Mouse (Mus musculus): ENCODE measurements around the gene Siah1b.

The Siah1b gene

DNA sequence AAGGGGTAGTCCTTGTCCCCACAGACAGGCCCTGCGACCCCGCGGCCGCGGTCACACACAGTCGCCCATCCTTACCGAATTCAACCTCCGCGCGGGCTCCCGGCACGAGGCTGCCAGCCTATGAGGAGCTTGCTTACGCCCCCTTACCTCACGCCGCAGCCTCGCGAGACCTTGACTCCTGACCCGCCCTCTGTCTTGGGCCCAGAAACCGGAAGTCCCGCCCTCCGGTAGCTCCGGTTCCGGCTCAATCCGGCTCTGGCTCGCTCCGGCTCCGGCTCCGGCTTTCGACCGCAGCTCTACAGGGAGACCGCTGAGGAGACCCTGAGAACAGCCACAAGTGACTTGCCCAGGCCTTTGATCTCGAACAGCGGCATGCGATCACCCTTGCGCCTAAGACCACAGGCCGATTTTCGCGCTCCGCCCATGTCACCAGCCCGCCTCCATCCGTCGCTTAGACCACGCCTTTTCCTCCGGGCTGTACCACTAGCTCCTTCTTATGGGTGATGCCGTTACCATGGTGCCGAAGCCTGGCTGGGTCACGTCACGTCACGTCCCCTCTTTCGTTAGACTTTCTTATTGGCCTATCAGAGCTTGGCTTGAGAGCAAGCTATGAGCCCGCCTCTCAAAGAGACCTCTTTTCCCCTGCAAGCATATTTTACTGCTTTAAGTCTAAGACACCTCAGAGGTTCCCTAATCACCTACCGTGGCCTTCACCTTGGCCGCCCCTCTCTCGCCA is at the start of gene Siah1b:
Siah1b (minus strand) TSS at position 454 of the 736 bp plus-strand sequence.
- DNase-seq = peak; percentile 91

DNA sequence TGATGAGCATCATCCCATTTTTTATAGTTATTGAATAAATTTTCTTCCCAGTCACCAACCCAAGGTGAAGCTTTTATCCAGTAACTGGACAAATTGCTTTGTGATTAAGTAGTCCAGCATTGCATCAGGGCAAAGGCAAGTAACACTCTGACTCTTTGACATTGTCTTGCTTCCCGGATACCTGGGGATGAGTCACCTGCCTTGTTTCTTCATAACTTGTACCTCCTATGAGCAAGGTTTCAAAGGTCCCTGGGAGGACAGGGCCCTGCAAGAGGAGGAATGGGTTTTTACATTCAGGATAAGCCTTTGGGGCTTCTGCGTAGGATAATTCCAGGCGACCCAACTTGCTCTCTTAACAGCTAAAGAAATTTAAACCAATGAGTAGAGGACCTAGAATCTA is 47.6 kb upstream of the Siah1b start:
- no peak for DNase-seq

DNA sequence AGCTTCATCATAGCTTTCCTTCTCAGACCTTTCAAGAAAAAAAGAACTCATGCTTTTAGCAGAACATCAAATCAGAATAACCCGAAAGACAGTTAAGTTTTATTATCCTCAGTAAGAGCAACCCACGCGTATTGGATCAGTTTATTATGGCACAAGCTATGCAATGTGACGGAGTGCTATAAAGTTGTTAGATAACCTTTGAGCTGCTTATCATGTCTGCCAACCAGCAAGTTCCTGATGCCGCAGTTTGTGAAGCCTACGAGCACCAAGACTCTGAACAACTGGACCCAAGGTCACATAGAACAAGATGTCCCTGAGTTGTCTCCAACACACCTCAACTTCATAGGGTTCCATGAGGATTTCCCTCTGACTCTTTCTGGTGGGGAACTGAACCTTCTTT is 37.5 kb upstream of the Siah1b start:
- no peak for DNase-seq

DNA sequence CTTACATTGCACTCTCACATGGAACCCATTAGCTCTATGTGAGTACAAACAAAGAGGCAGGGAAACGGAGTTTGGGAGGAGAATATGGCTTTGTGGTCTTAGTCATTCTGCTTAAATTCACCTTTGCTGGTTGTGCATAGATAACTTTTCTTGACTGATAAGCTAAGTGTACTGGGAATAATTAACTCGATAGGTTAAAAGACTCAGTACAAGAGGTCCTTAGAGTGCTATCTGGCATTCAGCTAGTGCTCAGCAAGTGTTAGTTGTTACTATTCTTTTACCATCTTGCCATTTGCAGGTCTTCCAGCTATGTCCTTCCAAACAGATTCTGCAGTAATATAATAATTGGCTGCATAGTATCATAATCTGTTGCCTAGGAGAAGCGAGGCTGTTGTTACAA is 34.9 kb upstream of the Siah1b start:
- DNase-seq = no peak

DNA sequence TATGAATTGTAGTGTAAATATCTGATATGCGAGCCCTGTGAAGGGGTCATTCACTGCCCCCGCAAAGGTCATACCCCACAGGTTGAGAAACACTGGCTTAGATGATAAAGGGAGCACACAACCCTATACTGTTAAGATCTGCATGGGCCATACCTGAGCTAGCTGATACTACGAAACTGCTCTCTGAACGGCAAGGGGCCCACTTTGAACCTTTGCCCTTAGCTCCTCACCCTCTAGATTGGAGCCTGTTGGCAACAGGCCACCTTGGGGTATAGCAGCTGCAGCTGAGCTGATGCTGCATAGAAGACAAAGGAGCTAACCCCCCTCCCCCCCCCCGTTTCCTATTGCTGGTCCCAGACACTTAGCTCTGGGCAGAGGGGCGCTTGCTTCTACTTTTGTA is 26.4 kb upstream of the Siah1b start:
- DNase-seq = no peak

DNA sequence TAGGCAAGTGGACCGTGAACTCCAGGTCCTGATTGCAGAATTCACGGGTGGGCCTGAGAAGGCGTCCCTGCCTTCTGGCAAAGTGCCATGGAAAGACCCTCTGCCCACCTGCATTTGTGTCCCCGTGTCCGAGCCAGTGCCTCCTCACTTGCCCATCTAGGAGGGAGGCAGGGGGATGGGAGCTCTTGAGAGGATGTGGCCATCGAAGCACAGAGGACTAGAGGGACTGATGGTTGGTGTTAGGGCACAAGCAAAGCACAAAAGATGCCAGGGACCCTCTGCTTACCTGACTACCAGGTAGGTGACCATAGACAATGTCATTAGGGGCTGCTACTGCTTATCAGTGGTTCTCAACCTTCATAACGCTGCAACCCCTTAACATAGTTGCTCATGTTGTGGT is 25.9 kb upstream of the Siah1b start:
- no peak for DNase-seq

DNA sequence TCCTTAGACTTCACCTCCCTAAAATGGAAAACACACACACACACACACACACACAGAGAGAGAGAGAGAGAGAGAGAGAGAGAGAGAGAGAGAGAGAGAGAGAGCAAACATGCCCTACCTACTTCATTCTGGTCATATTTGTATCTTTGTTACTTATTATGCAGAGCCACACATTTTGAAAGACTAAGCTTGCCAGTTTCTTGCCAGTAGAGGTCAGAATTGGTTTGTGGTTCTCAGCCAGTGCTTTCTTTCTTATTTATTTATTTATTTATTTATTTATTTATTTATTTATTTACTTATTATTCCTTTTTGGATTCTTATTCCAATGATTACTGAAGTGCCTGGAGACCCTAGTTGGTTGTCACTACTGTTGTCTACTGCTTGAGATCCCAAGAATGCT is 25.2 kb upstream of the Siah1b start:
- no peak for DNase-seq

DNA sequence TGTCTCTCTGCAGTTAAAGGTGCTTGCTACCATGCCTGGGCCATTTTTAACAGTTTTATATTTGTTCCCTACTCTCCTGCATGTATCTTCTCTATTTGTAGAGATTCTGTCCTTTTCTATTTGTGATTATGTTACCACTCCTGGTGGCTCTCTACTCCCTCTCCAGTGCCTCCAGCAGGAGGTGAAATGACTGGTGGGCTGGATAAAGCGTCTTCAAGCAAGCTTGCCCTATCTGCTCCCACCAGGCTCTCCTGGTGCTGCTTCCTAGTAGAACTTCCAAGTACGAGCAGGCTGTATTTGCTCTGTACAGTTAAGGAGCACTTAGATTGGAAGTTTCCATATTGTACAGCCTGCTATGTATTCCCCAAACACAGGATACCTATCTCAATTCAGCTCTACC is 19.5 kb upstream of the Siah1b start:
- no peak for DNase-seq

DNA sequence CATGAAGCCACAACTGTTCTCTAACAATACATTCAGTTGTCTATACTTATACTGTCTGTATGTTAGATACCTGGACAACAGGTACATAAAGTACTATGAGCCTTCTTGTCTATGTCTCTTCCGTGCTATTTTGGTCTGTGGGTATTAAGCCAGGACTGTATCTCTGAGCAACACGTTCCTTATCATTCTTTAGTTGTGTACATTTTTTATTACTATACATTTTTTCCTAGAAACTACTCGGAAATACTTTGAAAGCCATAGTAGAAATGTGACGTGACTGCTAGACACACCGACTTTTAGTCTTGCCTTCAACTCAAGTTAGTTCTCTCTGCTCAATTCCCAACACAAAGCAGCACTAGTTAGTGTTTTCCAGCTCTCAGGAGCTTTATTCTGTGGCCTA is 17.1 kb upstream of the Siah1b start:
- no peak for DNase-seq

DNA sequence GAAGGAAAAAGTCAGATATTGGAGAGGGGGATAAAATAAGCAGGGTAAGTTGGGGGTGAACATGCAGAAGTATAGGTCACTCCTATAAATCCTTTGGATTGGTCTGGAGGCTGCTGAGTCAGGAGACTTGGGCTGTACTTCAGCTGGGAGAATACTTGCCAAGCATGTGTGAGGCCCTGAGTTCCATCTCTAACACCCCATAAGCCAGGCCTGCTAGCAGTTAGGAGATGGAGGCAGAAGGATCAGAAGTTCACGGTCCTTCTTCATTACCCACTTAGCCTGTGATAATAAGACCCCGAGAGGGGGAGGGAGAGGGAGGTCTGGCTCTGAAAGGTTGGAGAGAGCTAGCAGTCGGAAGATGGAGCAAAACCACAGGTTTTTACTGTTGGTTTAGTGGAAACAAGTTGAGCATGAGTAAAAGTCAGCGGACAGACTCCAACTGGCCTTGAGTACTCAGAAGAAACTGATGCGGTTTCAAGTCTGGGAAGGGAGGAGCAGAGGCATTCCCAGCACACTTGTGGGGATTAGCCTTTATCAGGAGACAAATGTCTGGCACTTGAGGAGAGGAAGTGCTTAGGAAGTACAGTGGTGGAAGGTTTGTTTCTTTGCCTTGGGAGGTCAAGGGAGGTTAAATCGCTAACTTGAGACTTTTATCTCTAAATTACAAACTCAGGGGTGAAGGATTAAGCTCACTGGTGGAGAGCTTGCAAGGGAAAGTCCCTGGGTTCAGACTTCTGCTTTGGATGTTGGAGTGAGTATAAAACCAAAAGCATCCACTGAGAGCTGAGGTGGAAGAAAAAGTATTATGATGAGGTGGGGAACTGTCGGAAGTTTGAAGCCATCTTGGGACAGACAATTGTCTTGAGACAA is 16.2 kb upstream of the Siah1b start:
- DNase-seq = no peak

DNA sequence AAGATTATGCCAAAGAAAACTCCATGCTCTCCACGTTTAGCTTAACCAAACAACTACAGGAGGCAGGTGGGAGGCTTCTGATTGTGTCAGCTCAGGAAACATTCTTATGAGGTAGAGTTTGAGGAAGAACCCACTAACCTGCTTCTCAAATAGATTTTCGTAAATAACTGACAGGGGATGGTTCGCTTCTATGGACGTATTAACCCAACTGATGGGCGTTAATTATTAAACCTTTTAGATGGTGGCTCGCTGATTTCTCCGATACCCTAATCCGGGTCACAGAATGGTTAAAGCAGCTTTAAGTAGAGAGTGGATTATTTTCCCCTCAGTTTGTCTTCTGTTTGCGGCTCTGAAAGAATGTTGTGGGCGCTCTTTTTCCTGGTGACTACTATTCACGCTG is 13.6 kb upstream of the Siah1b start:
- no peak for DNase-seq

DNA sequence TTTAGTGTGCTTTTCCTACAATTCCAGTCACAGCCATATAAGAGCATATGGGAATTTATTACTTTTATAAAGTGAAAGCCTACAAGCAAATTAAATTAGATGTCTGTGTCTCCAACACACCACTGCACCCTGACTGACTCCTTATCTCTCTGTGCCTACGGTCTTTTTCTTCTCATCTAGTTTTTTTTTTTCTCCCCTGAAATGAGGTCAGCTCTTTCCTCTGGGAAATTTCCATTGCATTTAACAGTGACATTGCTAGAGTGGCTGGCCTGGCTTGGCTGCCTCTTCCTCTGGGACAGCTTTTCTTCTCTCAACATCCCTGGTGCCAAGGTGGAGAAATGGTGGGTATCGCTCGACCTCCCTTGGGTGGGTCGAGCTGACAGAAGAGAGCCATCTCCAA is 12.3 kb upstream of the Siah1b start, which contains the start of gene Cltrn:
Cltrn (plus strand) TSS at position 249 of the 400 bp plus-strand sequence.
- DNase-seq = no peak

DNA sequence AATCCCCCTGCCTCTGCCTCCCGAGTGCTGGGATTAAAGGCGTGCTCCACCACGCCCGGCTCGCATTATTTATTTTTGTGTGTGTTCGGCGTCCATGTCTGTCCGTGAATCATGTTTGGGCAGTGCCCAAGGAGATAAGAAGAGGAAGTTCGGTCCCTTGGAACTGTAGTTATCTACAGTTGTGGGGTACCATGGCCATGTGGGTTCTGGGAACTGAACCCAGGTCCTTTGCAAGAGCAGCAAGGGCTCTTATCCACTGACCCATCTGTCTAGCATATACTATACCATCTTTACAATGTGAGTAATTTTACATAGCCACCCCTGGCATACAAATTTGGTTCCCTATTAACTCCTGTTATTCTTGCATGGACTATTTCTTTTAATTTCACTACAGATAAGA is 5.7 kb upstream of the Siah1b start:
- DNase-seq = no peak

DNA sequence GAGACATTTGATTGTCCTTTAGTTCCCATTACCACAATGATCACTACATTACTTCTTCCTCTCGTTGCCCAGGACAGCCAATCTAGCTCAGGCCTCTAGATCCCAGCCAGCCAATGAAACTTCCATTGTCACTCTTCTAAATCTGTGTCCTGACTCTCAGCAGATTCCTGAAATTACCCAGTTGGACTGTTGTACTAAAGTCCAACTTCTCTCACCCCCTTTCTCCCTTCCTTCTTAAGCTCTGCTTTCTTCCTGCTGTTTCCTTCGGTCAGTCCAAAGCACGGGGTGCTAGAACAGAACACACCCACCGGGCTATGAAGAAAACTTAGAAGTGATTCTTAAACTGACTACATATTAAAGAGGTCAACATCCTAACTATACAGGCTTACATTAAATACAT is 7.3 kb downstream of the Siah1b start:
- DNase-seq = no peak

DNA sequence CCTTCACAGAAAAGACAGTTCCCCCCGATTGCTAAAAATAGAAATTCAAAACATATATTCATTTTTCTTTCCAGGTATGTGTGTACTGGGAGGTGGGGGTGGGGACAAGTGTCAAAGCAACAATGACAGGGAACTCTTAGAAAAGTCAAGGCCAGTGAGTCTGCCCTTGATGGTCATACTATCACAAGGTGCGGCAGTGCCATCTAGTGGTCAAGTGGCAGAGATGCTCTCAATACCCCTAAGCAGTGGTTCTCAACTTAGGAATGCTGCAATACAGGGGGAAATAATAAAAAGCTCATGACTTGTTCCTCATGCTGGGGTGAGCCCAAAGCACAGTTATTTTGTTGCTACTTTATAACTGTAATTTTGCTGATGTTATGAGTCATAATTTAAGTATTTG is 10.1 kb downstream of the Siah1b start:
- DNase-seq = peak; percentile 66 to 72

DNA sequence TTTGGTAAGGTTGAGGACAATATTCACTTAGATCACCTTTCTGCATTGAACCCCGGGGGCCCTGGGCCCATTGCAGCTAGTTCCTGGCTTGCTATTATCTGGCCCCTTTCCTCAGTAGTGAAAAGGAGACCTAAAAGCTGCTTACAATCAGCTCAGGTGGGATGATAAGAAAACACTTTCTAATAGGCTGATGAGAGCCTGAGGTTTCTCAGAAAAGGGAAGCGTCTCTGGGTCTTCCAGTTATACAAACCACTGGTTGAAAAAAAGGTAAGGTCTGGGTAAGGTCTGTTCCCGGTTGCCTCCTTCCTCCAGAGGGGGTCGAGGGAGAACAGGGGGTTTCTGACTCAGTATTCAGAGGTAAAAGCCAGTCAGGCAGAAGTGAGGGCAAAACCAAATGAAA is 17.2 kb downstream of the Siah1b start:
- DNase-seq = no peak

DNA sequence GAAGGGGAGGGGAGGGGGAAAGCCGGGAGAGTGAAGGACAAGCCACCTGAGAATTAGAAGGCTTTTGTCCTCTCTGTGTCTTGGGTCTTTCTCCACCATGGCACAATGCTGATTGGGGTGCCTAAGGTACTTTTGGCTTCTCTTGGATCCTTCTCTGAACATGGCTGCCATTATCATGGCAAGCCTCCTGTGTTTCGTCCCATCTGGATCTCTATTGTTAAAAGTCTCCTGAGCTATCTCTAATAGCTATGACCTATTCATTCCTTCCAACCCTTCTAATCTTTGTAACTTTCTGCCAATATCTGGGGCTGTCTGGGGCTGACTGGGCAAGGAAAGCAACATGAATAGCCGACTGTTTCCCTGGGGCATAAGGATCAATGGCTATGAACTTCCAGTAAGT is 17.8 kb downstream of the Siah1b start:
- DNase-seq = no peak

DNA sequence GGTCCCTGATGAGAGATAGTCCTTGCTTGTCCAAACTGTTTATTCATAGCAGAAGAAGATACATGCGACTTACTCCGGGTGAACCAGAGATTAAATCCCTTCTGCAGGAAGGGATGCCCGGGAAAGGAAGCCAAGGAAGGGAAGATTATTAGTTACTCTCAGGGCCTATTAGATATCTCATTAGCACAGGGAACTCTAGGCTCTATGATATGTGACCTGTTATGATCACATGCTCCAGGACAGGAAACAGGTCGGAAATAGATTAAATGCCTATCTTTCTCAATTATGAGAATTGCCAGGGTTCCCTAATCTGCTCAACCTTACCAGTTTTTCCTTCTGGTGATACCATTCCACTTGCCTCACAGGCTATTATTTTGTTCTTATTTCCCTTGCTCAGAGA is 20.6 kb downstream of the Siah1b start:
- DNase-seq = no peak

DNA sequence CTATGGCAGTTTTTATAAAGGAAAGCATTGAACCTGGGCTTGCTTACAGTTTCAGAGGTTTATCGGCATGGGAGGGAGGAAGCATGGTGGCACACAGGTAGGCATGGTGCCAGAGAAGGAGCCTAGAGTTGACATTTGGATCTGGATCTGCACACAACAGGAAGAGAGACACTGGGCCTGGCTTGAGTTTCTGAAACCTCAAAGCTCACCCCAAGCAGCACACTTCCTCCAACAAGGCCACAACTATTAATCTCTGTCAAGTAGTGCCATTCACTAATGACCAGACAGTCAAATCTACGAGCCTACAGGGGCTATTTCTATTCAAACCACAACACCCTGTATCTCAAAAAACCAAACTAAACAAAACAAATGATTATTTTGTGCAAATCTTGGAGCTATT is 29.6 kb downstream of the Siah1b start:
- DNase-seq = no peak

DNA sequence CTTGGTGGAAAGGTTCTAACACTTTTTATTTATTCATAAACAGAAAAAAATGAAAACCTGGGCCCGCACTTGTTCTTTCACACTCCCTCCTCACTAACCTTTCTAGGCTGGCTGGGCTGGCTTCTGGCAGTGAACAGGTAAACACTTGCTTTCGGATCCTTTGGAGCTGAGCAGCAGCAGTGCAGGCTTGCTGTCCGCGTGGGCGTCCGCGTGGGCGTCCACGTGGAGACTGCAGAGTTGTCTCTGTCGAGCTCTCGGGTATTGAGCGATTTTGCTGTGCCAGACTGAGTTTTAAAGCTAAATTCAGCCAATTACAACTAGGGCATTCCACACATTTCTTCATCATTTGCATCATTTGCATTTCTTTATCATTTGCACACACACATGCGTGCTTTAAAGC is 34.2 kb downstream of the Siah1b start:
- no peak for DNase-seq

DNA sequence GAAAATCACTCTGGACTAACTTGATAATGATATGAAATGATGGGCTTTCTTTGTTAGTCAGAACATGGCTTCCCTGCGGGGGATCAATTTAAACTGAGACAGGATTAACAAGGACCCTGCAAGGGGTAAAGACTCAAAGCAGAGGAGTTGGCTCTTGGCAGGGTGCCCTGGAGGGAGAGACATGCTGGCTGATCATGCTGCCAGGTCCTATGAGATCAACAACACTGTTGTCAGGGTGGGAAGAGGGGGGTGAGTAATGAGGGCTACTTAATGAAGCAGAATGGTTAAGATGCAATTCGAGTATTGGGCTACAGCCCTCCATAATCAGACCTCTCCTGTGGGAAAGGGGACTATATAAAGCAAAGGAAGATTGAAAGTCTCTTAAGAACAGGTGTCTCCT is 37.4 kb downstream of the Siah1b start:
- DNase-seq = no peak

DNA sequence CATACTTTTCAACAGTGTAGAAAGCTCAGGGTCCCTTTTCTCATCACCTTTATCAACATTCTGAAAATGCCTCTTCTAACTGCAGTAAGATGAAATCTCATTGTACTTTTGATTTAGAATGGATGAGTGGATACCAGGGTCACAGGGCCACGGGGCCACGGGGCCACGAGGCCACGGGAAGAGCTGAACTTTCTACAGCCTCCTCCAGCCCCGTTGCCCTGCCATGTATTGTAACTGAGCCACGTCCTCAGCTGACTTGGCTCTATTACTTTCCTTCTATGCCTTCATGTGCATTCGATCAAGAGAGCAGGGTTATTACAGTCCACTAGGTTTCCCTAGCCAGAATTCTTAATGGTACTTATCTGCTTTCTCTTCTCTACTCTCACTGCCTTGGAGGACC is 40.4 kb downstream of the Siah1b start:
- DNase-seq = no peak

DNA sequence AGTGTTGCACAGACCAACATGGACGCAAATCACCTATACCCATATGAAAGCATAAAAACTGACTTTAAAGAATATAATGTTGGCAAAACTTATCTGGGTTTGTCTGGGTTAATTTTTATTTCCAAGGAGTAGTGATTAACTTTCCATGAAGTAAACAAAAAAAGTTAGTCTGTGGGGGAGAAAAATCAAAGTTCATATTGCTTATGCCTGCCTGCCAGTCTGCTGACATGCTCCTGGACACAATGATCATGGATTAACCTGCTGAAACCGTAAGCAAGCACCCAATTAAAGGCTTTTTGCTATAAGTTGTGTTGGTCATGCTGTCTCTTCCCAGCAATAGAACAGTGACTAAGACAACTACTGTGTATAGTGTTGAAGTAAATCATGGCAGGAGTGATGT is 40.9 kb downstream of the Siah1b start:
- no peak for DNase-seq

DNA sequence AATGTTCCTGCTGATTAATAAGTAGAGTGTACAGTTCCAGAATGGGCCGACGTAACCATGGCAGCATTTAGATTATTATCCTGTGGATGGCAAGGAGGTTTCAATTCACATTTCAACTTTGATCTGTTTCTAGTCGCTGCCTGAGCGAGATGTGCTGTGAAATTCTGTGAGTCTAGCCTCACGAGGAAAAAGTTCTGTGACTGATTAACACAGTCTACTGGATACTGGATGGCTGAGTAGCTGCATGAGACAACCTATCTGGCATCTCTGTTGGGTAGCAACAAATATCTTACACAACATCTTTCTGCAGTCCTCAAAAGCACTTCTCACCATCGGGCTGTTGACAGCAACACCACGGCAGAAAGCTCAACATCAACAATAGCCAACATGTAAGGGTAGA is 43.8 kb downstream of the Siah1b start:
- no peak for DNase-seq

All from B cell, adult 2 months (primary cell).